Mouse (Mus musculus) limb, embryonic 10.5 days (tissue): ENCODE results near the gene Pcmt1. TPM values are rescaled to one million over a fixed set of nuclear protein-coding genes. Genes with fewer than 3 reads are reported as not detected.

Experiments
- polyA plus RNA-seq: library from polyadenylated mRNA; unstranded; fragments of >200 nt; fragmentation: Nextera tagmentation; extraction: Ambion mirVana; gene quantifications from 2 replicates; pipeline ENCODE4 v1.2.1, GENCODE M21; 2016

The Pcmt1 gene
- polyA plus RNA-seq, 1 experiment from 2014 or later: 115 TPM

Other genes starting within 250 kb of the Pcmt1 start
- 0.73 and 0.83 TPM in 2 replicates for gene Ulbp1, start 207.5 kb downstream of the Pcmt1 start, polyA plus RNA-seq
- gene Lrp11, start 91.3 kb downstream of the Pcmt1 start, polyA plus RNA-seq: 1.4 and 1.6 TPM in 2 replicates
- gene Nup43, start 13.6 kb downstream of the Pcmt1 start, polyA plus RNA-seq: 93.2 and 102 TPM in 2 replicates
- gene Lats1, start 78 bp upstream of the Pcmt1 start, polyA plus RNA-seq: 5.5 and 7.3 TPM in 2 replicates
- gene Katna1, start 44.9 kb upstream of the Pcmt1 start, polyA plus RNA-seq: 70.2 and 71.5 TPM in 2 replicates
- gene Ginm1, start 111.7 kb upstream of the Pcmt1 start, polyA plus RNA-seq: 47.3 and 49.3 TPM in 2 replicates
- gene Ppil4, start 111.8 kb upstream of the Pcmt1 start, polyA plus RNA-seq: 36.5 and 44.6 TPM in 2 replicates
- gene Zc3h12d, start 151.3 kb upstream of the Pcmt1 start, polyA plus RNA-seq: not detected in 2 replicates